Mouse (Mus musculus): ENCODE measurements around the gene Fam83f. TPM values are rescaled to one million over a fixed set of nuclear protein-coding genes. Genes with fewer than 3 reads are reported as not detected.
A peak's percentile ranks its signal among the peaks of the same experiment; 100 is the strongest.

Fam83f gene
- polyA plus RNA-seq, 1 experiment from 2014 or later = 8.4 TPM

- WGBS = 61% methylated on average over 4 of the region's 4 CpGs
- H3K27ac ChIP-seq (replicated peaks) = no peak overlapping the region
- H3K9me3 ChIP-seq (replicated peaks) = no peaks in the 10 kb centered on the region
- no peaks in the 10 kb centered on the region for H3K36me3 ChIP-seq
- 0 out of 2 replicates have a peak overlapping the region, but pooled peaks have one; percentile 68 for H3K4me2 ChIP-seq (replicated peaks)
- no peak for ATAC-seq (ENCODE audit: insufficient number of reproducible peaks, low FRiP score, low TSS enrichment, low read depth)
- H3K9ac ChIP-seq = no peak overlapping the region
- peaks cover 20% of the 10 kb centered on the region for H3K4me1 ChIP-seq
- H3K4me3 ChIP-seq (replicated peaks) = no peak overlapping the region
- H3K27me3 ChIP-seq = peaks cover 36% of the 10 kb centered on the region
These were observed 1.9 kb downstream of the Fam83f start for GRCm38 (mm10) chr15:80673337-80674095.

- 78% methylated on average over 6 of the region's 6 CpGs for WGBS
- Histone ChIP-seq H3K4me1 (peaks cover 30% of the 10 kb centered on the region), H3K27me3 (peaks cover 33% of the 10 kb centered on the region)
These were observed 3.1 kb downstream of the Fam83f start for GRCm38 (mm10) chr15:80674700-80675099.

GRCm38 (mm10) chr15:80679515-80680215 is 8.0 kb downstream of the Fam83f start:
- Histone ChIP-seq H3K4me3 (replicated peaks) (no peak overlapping the region), H3K36me3 (no peaks in the 10 kb centered on the region), H3K9ac (no peak overlapping the region), H3K27me3 (0 out of 2 replicates have a peak, but pooled peaks cover 2% of the 10 kb centered on the region), H3K4me1 (peaks cover 49% of the 10 kb centered on the region), H3K9me3 (replicated peaks) (no peaks in the 10 kb centered on the region), H3K4me2 (replicated peaks) (no peak overlapping the region), H3K27ac (replicated peaks) (peak overlapping the region; percentile 49; the same call in 1 of the 2 replicates)
- WGBS = 33% methylated on average over 8 of the region's 8 CpGs
- ATAC-seq (ENCODE audit: insufficient number of reproducible peaks, low FRiP score, low TSS enrichment, low read depth) = 0 out of 2 replicates have a peak, but pooled peaks have one; percentile 35

More at GRCm38 (mm10) chr15:80674700-80675099, 3.1 kb downstream of the Fam83f start:
- Histone ChIP-seq H3K9me3 (replicated peaks) (no peaks in the 10 kb centered on the region), H3K4me3 (replicated peaks) (no peak overlapping the region), H3K36me3 (no peaks in the 10 kb centered on the region), H3K4me2 (replicated peaks) (no peak overlapping the region), H3K27ac (replicated peaks) (no peak overlapping the region), H3K9ac (no peak overlapping the region)
- no peak for ATAC-seq (ENCODE audit: insufficient number of reproducible peaks, low FRiP score, low TSS enrichment, low read depth)

- peaks cover 47% of the 10 kb centered on the region for H3K4me1 ChIP-seq
- no peaks in the 10 kb centered on the region for H3K27me3 ChIP-seq
- H3K4me2 ChIP-seq (replicated peaks) = no peak overlapping the region
- H3K4me3 ChIP-seq (replicated peaks) = no peak overlapping the region
- ATAC-seq (ENCODE audit: insufficient number of reproducible peaks, low FRiP score, low TSS enrichment, low read depth) = no peak; the same call in 1 of the 2 replicates
- no peak overlapping the region for H3K27ac ChIP-seq (replicated peaks)
- no peaks in the 10 kb centered on the region for H3K9me3 ChIP-seq (replicated peaks)
- H3K36me3 ChIP-seq = no peaks in the 10 kb centered on the region
- WGBS = 45% methylated on average over 7 of the region's 7 CpGs
- no peak overlapping the region for H3K9ac ChIP-seq
These were observed 8.8 kb downstream of the Fam83f start for GRCm38 (mm10) chr15:80680347-80681030.

DNA sequence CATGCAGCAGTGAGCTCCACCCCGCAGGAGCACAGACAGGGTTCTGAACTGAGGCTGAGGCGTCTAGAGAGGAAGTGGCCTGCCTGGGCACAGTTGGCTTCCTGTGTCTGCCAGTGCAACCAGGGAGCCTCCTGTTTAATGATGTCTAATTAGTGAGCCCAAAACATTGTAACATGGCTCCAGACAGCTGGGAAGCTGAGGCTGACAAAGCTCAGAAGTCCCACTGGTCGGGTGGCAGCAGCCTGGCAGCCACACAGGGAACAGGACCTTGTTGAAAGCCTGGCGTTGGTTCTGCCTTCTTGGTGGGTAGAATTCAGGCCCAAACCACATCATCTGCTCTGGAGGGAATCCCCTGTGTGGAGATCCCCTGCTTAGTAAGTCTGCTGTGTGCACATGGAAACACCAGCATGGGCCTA is 9.8 kb downstream of the Fam83f start:
- Histone ChIP-seq H3K9ac (no peak overlapping the region), H3K27ac (replicated peaks) (peak overlapping the region; percentile 25; the same call in 1 of the 2 replicates), H3K27me3 (no peaks in the 10 kb centered on the region), H3K4me3 (replicated peaks) (no peak overlapping the region), H3K4me2 (replicated peaks) (no peak overlapping the region), H3K36me3 (no peaks in the 10 kb centered on the region), H3K9me3 (replicated peaks) (no peaks in the 10 kb centered on the region), H3K4me1 (peaks cover 47% of the 10 kb centered on the region)
- no peak for ATAC-seq (ENCODE audit: insufficient number of reproducible peaks, low FRiP score, low TSS enrichment, low read depth)
- WGBS = 54% methylated on average over 4 of the region's 4 CpGs

DNA sequence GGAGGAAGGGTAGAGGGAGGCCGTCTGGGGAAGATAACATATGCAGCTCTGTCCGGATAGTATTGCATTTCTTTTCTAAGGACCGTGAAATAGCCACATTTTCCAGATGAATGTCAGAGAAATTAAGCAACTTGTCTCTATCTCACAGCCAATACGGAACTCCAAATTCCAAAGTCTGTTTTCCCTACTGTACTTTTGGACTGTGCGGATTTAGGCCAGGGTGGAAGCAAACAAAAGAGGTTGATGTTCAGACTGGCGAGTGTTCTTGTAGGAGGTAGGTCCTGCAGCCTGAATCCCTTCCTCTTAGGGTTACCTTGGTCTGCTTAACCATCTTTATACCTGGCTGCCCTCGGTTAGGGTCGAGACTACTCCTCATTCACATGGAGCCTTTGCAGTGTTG is 10.7 kb downstream of the Fam83f start:
- ATAC-seq (ENCODE audit: insufficient number of reproducible peaks, low FRiP score, low TSS enrichment, low read depth) = no peak
- H3K27me3 ChIP-seq = no peaks in the 10 kb centered on the region
- no peaks in the 10 kb centered on the region for H3K36me3 ChIP-seq
- H3K9ac ChIP-seq = no peak overlapping the region
- H3K4me2 ChIP-seq (replicated peaks) = no peak overlapping the region
- H3K4me1 ChIP-seq = peaks cover 47% of the 10 kb centered on the region
- peak overlapping the region; percentile 49; the same call in 1 of the 2 replicates for H3K27ac ChIP-seq (replicated peaks)
- no peak overlapping the region for H3K4me3 ChIP-seq (replicated peaks)
- WGBS = 64% methylated on average over 8 of the region's 8 CpGs
- H3K9me3 ChIP-seq (replicated peaks) = no peaks in the 10 kb centered on the region

- Histone ChIP-seq H3K27me3 (no peaks in the 10 kb centered on the region), H3K4me2 (replicated peaks) (no peak overlapping the region), H3K4me3 (replicated peaks) (no peak overlapping the region), H3K9ac (no peak overlapping the region), H3K36me3 (no peaks in the 10 kb centered on the region), H3K27ac (replicated peaks) (0 out of 2 replicates have a peak overlapping the region, but pooled peaks have one; percentile 49), H3K4me1 (peaks cover 47% of the 10 kb centered on the region), H3K9me3 (replicated peaks) (no peaks in the 10 kb centered on the region)
- ATAC-seq (ENCODE audit: insufficient number of reproducible peaks, low FRiP score, low TSS enrichment, low read depth) = no peak
- WGBS = 54% methylated on average over 6 of the region's 6 CpGs
These were observed 11.5 kb downstream of the Fam83f start for GRCm38 (mm10) chr15:80683151-80683550.

DNA sequence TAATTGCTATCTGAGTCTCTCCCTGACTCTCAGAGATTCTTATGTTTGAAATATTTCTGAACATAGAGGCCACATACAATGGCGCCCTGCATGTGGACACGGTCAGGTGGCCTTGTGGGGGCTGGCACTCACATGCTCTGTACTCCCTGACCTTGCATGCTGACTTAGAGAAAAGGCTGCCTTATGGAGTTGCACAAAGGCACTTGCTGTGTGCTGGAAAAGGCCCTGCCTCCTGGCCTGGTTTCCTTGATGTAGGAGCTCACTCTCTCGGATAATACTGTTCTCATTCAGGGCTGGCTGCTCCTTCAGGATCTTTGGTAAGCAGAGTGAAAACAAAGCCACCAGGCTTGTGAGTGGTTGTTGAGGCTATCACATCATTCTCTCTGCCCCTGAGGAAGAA is 12.3 kb downstream of the Fam83f start:
- 58% methylated on average over 3 of the region's 3 CpGs for WGBS
- no peak for ATAC-seq (ENCODE audit: insufficient number of reproducible peaks, low FRiP score, low TSS enrichment, low read depth)
- Histone ChIP-seq H3K4me1 (peaks cover 41% of the 10 kb centered on the region), H3K4me3 (replicated peaks) (no peak overlapping the region), H3K27me3 (no peaks in the 10 kb centered on the region), H3K36me3 (no peaks in the 10 kb centered on the region), H3K27ac (replicated peaks) (no peak overlapping the region), H3K4me2 (replicated peaks) (no peak overlapping the region), H3K9me3 (replicated peaks) (no peaks in the 10 kb centered on the region), H3K9ac (no peak overlapping the region)

GRCm38 (mm10) chr15:80684786-80685602 is 13.3 kb downstream of the Fam83f start:
- no peak overlapping the region for H3K4me3 ChIP-seq (replicated peaks)
- H3K9ac ChIP-seq = no peak overlapping the region
- WGBS = 33% methylated on average over 8 of the region's 8 CpGs
- H3K4me2 ChIP-seq (replicated peaks) = no peak overlapping the region
- no peaks in the 10 kb centered on the region for H3K27me3 ChIP-seq
- H3K9me3 ChIP-seq (replicated peaks) = no peaks in the 10 kb centered on the region
- no peaks in the 10 kb centered on the region for H3K36me3 ChIP-seq
- H3K4me1 ChIP-seq = peaks cover 33% of the 10 kb centered on the region
- ATAC-seq (ENCODE audit: insufficient number of reproducible peaks, low FRiP score, low TSS enrichment, low read depth) = no peak
- H3K27ac ChIP-seq (replicated peaks) = no peak overlapping the region

DNA sequence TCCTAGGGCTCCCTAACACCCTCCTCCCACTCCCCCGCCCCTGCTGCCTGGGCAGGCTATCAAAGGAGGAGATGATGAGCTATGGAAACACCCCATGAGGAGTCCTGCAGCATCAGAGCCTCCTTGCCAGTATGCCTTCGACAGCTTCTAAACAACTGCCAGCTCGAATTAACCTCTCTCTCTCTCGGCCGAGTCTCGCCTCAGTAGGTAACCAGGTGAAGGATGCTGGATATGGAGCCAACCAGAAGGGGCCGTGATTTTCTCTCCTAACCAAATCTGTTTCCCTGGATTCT is 13.9 kb downstream of the Fam83f start:
- H3K36me3 ChIP-seq = no peaks in the 10 kb centered on the region
- H3K4me3 ChIP-seq (replicated peaks) = no peak overlapping the region
- no peak overlapping the region for H3K27ac ChIP-seq (replicated peaks)
- no peaks in the 10 kb centered on the region for H3K9me3 ChIP-seq (replicated peaks)
- no peak overlapping the region for H3K4me2 ChIP-seq (replicated peaks)
- WGBS = 42% methylated on average over 7 of the region's 7 CpGs
- H3K4me1 ChIP-seq = peaks cover 28% of the 10 kb centered on the region
- no peaks in the 10 kb centered on the region for H3K27me3 ChIP-seq
- ATAC-seq (ENCODE audit: insufficient number of reproducible peaks, low FRiP score, low TSS enrichment, low read depth) = no peak
- no peak overlapping the region for H3K9ac ChIP-seq
